Mouse (Mus musculus) forelimb bud, embryonic 11.5 days (tissue): ENCODE data around the gene Itpr2.

ENCODE experiments used
- DNase-seq: peaks from one replicate; pipeline ENCODE4 v3.0.0-alpha.2; 2012; ENCODE audit warnings: low read depth, low spot score

The Itpr2 gene

DNA sequence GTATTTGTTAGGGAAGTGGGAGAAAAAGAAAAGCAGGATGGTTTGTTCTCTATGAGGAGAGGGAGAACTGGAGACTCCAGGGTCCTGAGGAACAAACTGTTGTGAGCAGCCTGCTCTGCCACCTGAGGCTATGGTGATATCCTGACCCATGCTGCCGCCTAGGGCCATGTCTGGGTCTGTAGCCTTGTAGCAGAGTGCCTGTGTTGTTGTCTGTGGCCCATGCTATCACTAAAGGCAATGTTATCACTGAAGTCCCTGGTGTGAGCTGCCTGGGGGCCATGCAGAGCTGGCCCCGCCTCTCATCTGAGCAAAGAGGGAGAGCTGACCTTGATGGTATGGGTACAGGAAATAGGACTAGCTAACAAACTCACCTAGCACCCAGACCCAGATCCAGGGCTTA, 7.9 kb upstream of the Itpr2 start:
- no peak for DNase-seq

DNA sequence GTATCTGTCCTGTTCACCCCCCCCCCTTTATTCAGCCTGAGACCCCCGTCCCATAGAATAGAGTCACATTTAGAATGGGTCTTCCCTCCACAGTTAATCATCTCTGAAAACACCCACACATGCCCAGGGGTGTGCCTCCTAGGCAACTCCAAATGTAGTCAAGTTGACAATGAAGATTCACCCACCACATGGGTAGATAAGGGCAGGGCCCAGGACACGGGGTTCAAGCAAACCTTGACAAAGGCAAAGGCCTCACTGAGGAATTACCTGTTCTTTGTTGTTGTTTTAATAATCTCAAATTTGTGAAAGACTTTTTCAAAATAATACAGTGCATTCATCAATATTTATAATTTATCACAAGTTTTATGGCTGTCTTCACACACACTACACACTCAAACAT, 2.4 kb upstream of the Itpr2 start:
- DNase-seq, result no peak

DNA sequence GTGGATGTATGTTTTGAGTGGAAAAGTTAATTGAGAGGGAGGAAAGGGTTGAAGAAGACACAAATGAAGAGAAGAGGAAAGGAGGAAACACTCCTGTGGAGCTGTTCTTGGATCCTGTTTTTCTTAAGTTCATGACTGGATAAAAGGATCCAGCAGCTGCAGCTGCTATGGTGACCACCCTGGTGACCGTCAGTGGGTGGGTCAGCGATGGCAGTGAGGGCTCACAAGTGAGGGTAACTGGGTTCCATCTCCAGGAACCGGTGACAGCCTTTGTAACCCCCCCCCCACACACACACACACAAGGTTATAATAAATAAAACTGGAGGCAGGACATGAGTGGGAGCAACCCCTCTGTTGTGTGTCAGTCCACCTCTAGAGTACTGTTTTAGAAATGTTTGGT, 833 bp upstream of the Itpr2 start:
- DNase-seq, result no peak

DNA sequence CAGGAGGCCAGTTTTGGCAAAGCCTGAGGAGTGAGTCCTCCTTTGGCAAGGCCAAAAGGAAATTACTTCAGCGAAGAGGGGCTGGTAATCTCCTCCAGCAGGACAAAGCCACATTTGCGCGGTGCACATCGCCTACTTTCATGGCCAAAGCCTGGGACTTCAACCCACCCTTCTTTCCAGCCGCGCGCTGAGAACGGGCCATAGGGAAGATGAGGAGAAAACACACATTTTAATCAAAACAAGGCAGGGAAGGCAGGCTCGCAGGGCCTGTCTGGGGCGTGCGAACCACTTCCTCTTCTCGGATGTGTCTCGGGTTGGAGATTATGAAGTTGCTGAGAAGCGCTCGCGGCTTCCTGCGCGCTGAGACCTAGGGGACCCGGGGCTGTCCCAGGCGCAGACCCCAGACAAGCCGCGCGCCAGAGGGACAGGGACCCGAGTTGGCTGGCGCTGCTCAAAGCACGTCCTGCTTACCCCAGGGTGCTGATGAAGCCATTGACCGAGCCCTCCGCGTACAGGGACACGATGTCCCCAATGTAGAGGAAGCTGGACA, 632 bp downstream of the Itpr2 start:
- peak; percentile 25 for DNase-seq

DNA sequence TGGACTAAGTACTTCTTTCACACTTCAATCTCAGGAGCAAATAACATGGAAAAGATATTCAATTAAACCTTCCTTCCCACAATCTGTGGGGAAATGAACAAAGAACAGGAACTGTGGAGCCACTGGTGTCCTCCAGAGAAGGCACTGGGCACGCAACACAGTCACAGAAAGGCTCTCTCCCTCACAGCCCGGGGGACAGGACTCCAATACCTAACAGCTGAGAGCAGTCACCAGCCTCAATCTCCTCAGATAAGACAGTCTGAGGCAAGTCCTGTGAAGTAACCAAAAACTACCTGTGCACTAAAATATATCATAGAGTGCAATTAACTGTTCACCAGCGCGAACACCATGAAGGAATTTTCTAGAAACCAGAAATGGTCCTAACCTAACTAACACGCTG, 1.3 kb downstream of the Itpr2 start:
- no peak for DNase-seq

DNA sequence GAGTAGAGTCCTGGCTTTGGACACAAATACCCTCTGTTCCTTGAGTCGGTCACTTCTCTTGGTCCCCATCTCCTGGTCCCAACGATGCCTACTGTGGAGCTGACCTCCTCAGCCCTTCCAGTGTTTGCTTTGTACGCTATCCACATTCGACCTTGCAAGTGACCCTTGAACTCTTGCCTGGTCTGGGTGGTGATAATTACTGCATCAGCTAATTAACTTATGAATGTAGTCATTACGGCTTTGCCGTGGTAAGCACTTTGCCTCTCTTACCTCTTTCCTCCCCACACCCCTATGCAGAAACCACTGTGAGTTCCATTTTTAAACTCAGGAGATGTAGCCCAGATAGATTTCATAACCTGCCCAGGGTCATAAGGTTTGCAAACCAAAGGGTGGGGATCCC, 1.8 kb downstream of the Itpr2 start:
- no peak for DNase-seq

GRCm38 (mm10) chr6:146499566-146499965, 2.5 kb downstream of the Itpr2 start:
- no peak for DNase-seq

DNA sequence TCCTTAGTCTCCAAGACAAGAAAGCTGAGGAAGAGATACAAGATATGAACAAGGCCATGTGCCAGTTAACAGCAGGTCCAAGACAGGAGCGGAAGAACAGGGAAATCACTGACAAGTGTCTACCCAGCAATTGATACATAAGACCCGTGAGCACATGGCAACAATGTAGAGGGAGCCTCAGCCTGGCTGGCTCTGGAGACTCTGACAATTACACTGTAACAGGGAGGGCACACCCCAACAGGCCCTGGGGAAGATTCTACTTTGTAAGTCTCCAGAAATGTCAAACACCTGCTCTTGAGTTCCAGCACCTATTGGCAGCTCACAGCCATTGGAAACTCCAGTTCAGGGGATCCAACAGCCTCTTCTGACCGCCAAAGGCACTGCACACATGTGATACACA, 3.6 kb downstream of the Itpr2 start:
- DNase-seq, result no peak

GRCm38 (mm10) chr6:146497866-146498265, 4.2 kb downstream of the Itpr2 start:
- no peak for DNase-seq

GRCm38 (mm10) chr6:146497435-146497834, 4.6 kb downstream of the Itpr2 start:
- DNase-seq, result no peak

GRCm38 (mm10) chr6:146491680-146492079, 10.3 kb downstream of the Itpr2 start:
- DNase-seq, result no peak

DNA sequence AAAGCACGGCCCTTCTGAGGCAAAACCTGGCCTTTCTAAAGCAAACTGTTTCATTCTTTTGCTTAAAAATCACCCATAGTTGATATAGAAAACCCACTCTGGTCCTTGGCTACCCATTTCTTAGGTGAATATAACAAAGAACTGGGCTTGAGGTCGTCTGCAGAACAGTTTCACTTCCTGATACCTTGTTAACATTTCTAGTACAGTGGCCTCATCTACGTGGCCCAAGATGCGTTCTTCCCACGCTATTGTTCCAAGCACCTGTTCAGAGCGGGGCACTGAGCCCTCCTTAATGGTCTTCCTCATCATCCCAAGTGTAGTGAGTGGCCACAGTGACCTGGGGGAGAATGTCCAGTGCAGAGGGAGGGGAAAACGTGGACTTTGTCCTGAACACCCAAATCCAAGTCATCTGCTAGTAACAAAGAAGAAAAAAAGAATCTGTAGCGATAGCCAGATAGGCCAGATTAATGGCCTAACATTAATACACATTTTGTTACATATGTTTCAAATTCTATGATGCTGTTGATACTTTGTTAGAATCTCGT, 11.5 kb downstream of the Itpr2 start:
- DNase-seq, result no peak

GRCm38 (mm10) chr6:146489841-146490240, 12.2 kb downstream of the Itpr2 start:
- DNase-seq, result no peak

- no peak for DNase-seq
Measured at GRCm38 (mm10) chr6:146488749-146489148, 13.3 kb downstream of the Itpr2 start.

GRCm38 (mm10) chr6:146487079-146487478, 14.9 kb downstream of the Itpr2 start:
- DNase-seq, result no peak

GRCm38 (mm10) chr6:146486073-146486472, 15.9 kb downstream of the Itpr2 start:
- DNase-seq, result no peak

DNA sequence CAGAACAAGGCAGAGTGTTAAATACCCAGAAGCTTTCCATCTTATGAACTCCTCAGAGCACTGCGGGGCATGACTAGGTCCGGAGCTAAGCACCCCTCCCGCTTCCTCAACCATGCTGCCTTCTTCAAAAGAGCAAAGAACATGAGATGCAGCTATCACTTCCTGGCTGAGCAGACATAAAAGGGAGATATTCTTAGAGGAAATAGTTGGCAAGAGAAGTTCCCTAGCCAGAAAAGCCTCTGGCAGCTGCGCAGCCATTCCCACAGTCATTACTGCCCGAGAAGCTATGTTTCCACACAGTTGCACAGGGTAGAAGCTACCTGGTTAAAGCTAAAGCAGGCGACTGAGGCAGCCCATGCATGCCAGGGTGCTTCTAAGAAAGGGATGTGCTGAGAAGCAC, 20.6 kb downstream of the Itpr2 start:
- DNase-seq, result no peak

GRCm38 (mm10) chr6:146480925-146481324, 21.1 kb downstream of the Itpr2 start:
- DNase-seq, result no peak

- DNase-seq, result no peak
Measured at GRCm38 (mm10) chr6:146478888-146479683, 22.9 kb downstream of the Itpr2 start.

- DNase-seq, result no peak
Measured at GRCm38 (mm10) chr6:146476865-146477264, 25.2 kb downstream of the Itpr2 start.

- DNase-seq, result no peak
Measured at GRCm38 (mm10) chr6:146474166-146474565, 27.9 kb downstream of the Itpr2 start.

DNA sequence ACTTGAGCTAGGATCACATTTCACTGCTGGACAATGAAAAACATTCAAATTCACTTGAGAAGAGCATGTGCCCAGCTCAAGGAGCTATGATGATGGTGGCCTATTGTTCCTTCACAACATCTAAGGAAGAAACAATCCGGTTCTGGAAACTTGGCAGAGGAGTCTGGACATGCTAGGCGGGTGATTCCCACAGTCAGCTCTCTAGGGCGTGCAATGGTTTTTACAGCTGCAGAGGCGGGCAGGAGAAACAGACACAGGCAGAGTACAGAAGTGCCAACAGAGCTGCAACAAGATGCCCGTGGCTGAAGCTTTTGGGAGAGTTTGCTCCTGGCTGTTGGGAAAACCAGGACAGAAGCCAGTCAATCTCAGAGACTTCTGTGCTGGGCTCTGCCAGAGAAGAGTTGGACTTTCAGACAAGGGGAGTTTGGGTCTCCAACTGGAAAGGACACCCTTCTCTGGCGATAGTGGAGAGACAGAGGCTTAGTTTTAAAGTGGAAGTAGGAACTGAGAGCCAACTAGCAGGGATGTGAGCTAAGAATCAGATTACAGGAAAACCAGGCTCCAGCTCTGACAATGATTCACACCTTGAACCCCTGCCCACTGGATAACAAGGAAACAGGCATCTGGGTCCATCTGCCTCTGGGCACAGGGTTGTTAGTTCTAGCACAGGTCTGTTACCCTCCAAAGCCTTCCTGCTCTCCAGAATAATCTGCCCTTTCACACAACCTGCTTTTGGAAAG, 28.6 kb downstream of the Itpr2 start:
- DNase-seq, result no peak

DNA sequence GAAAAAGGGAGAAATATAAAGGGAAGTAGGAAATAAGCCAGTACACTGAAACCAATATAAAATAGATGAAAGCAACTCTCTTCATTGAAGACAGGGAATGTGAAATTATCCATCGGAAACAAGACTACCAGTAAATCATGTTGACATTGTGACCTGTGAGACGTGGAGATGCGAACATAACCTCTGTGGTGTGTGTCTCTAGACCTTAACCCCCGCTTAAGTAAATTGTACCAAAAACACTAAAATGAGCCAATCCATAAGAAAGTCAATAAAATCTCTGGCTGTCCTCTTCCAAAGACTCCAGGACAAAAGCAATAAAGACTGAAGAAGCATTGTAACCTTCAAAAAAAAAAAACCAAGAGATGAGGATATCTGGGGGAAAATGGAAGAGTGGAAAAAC, 31.6 kb downstream of the Itpr2 start:
- DNase-seq, result no peak
